Mouse (Mus musculus) layer of hippocampus, postnatal 36 days (tissue): ENCODE results near the gene Tfap2c. TPM values are rescaled to one million over a fixed set of nuclear protein-coding genes. Genes with fewer than 3 reads are reported as not detected.

Experiments
- total RNA-seq, 2 experiments: library from RNA; stranded (reverse); gene quantifications; 2 replicates each; pipeline ENCODE4 v1.2.3; 2021

The Tfap2c gene
- total RNA-seq, 2 experiments from 2014 or later = 0.30 to 0.37 TPM

Other genes starting within 250 kb of the Tfap2c start
- gene Fam210b, start 204.0 kb upstream of the Tfap2c start, total RNA-seq = 10 to 100 TPM; 22.8 to 24.2 TPM
- 1 to 10 TPM; 2.2 to 2.4 TPM for gene Aurka, start 179.1 kb upstream of the Tfap2c start, total RNA-seq
- 10 to 100 TPM; 24.3 to 28.8 TPM for gene Cstf1, start 178.9 kb upstream of the Tfap2c start, total RNA-seq
- gene Cass4, start 155.8 kb upstream of the Tfap2c start, total RNA-seq = under 1 TPM; 0.35 TPM
- gene Rtf2, start 109.0 kb upstream of the Tfap2c start, total RNA-seq = 10 to 100 TPM; 67.2 to 69.7 TPM
- gene Gcnt7, start 91.0 kb upstream of the Tfap2c start, total RNA-seq = not detected
- gene Fam209, start 77.1 kb upstream of the Tfap2c start, total RNA-seq = not detected